Mouse (Mus musculus) layer of hippocampus, adult 8-10 months (tissue): ENCODE data around the gene Olfr594. TPM values are rescaled to one million over a fixed set of nuclear protein-coding genes. Genes with fewer than 3 reads are reported as not detected.
"Not testable (repeated sequence)": the region's sequence is repeated elsewhere in the genome, so short reads cannot be mapped to it uniquely, and the experiment has no call there.

ENCODE experiments used
- DNase-seq, 2 experiments: peaks; one replicate each; pipeline ENCODE4 v3.0.0; 2022; ENCODE audit warnings: low spot score in 2 of 2
- microRNA-seq, 2 experiments: library from miRNA; unstranded; fragments of <30 nt; microRNA quantifications; one replicate each; pipeline ENCODE4 v1.2.0; 2022
- total RNA-seq, 4 experiments: library from RNA; stranded (reverse); gene quantifications; 2 replicates each; pipeline ENCODE4 v1.2.4; 2022

Gene Olfr594
- not detected for total RNA-seq

GRCm38 (mm10) chr7:103216696-103217095, at the start of gene Olfr594:
Gene Olfr594 (plus strand): TSS chr7:103216996.
- no peak for DNase-seq

GRCm38 (mm10) chr7:103169697-103170096, 47.1 kb upstream of the Olfr594 start:
- no peak for DNase-seq

- DNase-seq = no peak
These were observed 38.6 kb upstream of the Olfr594 start, which contains the start of gene Olfr591 for GRCm38 (mm10) chr7:103178240-103178639. Gene Olfr591 (minus strand): TSS chr7:103178340.

- DNase-seq = not testable (repeated sequence)
These were observed 32.3 kb upstream of the Olfr594 start, which contains the start of gene Olfr592 for GRCm38 (mm10) chr7:103184503-103184902. Gene Olfr592 (plus strand): TSS chr7:103184803.

- no peak for DNase-seq
These were observed 5.2 kb upstream of the Olfr594 start, which contains the start of gene Olfr593 for GRCm38 (mm10) chr7:103211562-103211961. Gene Olfr593 (plus strand): TSS chr7:103211862.

- not testable (repeated sequence) for DNase-seq
These were observed 4.7 kb upstream of the Olfr594 start for GRCm38 (mm10) chr7:103212050-103212449.

- not testable (repeated sequence) for DNase-seq
These were observed 35.6 kb downstream of the Olfr594 start, which contains the start of gene Usp17ld for GRCm38 (mm10) chr7:103252405-103252804. Gene Usp17ld (minus strand): TSS chr7:103252505.

Small RNA genes within 50 kb of the gene (microRNA-seq; reads per million reads assigned to microRNA genes)
- gene Gm23550 (0 reads per million in 2 experiments), gene Gm25171 (0 reads per million in 2 experiments)

Other genes with a start within 250 kb of the Olfr594 start
- not detected for gene Olfr577, start 241.1 kb upstream of the Olfr594 start, total RNA-seq
- not detected for gene Olfr578, start 227.7 kb upstream of the Olfr594 start, total RNA-seq
- gene Olfr582, start 179.0 kb upstream of the Olfr594 start, total RNA-seq = not detected
- gene Olfr583, start 165.7 kb upstream of the Olfr594 start, total RNA-seq = not detected
- gene Olfr584, start 135.1 kb upstream of the Olfr594 start, total RNA-seq = not detected
- not detected for gene Olfr585, start 119.3 kb upstream of the Olfr594 start, total RNA-seq
- not detected for gene Olfr586, start 91.4 kb upstream of the Olfr594 start, total RNA-seq
- gene Olfr588-ps1, start 76.1 kb upstream of the Olfr594 start, total RNA-seq = not detected
- gene Olfr589, start 60.6 kb upstream of the Olfr594 start, total RNA-seq = not detected
- gene Olfr591, start 38.7 kb upstream of the Olfr594 start, total RNA-seq = not detected
- gene Olfr592, start 32.2 kb upstream of the Olfr594 start, total RNA-seq = not detected
- gene Olfr593, start 5.1 kb upstream of the Olfr594 start, total RNA-seq = not detected
- not detected for gene Usp17ld, start 35.5 kb downstream of the Olfr594 start, total RNA-seq
- gene Olfr596, start 88.7 kb downstream of the Olfr594 start, total RNA-seq = not detected
- gene Olfr597, start 99.3 kb downstream of the Olfr594 start, total RNA-seq = not detected
- gene Olfr598, start 106.6 kb downstream of the Olfr594 start, total RNA-seq = not detected
- gene Olfr599, start 118.9 kb downstream of the Olfr594 start, total RNA-seq = not detected
- gene Olfr600, start 132.7 kb downstream of the Olfr594 start, total RNA-seq = not detected
- not detected for gene Olfr601, start 145.7 kb downstream of the Olfr594 start, total RNA-seq
- gene Olfr603, start 169.2 kb downstream of the Olfr594 start, total RNA-seq = not detected
- gene Usp17lc, start 198.1 kb downstream of the Olfr594 start, total RNA-seq = not detected
- not detected for gene Olfr605, start 228.4 kb downstream of the Olfr594 start, total RNA-seq
- not detected for gene Olfr606, start 232.1 kb downstream of the Olfr594 start, total RNA-seq
- not detected for gene Olfr607, start 247.2 kb downstream of the Olfr594 start, total RNA-seq